Comparison of ENCODE assay signal across 9 mouse cellular contexts in genomic region chr4:97746106-97746900, GRCm38 (mm10). TPM values are rescaled to one million over a fixed set of nuclear protein-coding genes. Genes with fewer than 3 reads are reported as not detected.
DNase-seq lines count a peak whose midpoint lies in the region; ATAC-seq and TF ChIP-seq lines count a peak whose summit lies in the region.
"Had no signal": no experiment of that assay in that cellular context is flagged by ENCODE, and none has a peak within 500 bp of the region (broad histone marks: within the 10 kb centered on the region; RNA-seq: fewer than 3 reads in every experiment).

No protein-coding gene starts in this region.

- H3K9ac ChIP-seq in heart, embryonic 12.5 days: peak overlapping the region; percentile 71
- peak overlapping the region; percentile 64 for H3K9ac ChIP-seq in hindbrain, embryonic 11.5 days (ENCODE audit: low read depth, low read length)

- H3K27ac ChIP-seq in heart, embryonic 12.5 days (ENCODE audit: poor library complexity, severe bottlenecking): no peak overlapping the region
- H3K27ac ChIP-seq in bone marrow macrophage, adult 2 months (ENCODE audit: insufficient read depth, low read depth, low read length): no peak overlapping the region
- no peak overlapping the region for H3K27ac ChIP-seq in hindbrain, embryonic 11.5 days (ENCODE audit: low read depth, low read length)

- no peaks in the 10 kb centered on the region for H3K9me3 ChIP-seq in heart, embryonic 12.5 days (replicated peaks)
- no peaks in the 10 kb centered on the region for H3K9me3 ChIP-seq in hindbrain, embryonic 11.5 days (ENCODE audit: control insufficient read depth, low read length)

- ATAC-seq in heart, embryonic 12.5 days (ENCODE audit: insufficient number of reproducible peaks, low FRiP score): no peak
- peak; percentile 52 for ATAC-seq in hindbrain, embryonic 11.5 days (ENCODE audit: low FRiP score)
- peak; percentile 18; the same call in 1 of the 2 replicates for ATAC-seq in megakaryocyte-erythroid progenitor cell, adult 5-6 weeks (replicated peaks; ENCODE audit: low FRiP score, low TSS enrichment, poor library complexity, severe bottlenecking)

- H3K4me3 ChIP-seq in heart, embryonic 12.5 days: peak overlapping the region; percentile 46
- peak overlapping the region; percentile 48 for H3K4me3 ChIP-seq in bone marrow macrophage, adult 2 months (ENCODE audit: insufficient read depth, low read length)
- H3K4me3 ChIP-seq in hindbrain, embryonic 11.5 days (ENCODE audit: low read depth, low read length): peak overlapping the region; percentile 32

- TF ChIP-seq POLR2A in bone marrow macrophage, adult 2 months (IDR thresholded peaks at IDR 0.05; ENCODE audit: borderline replicate concordance, low read depth, low read length): no peak

- no peaks in the 10 kb centered on the region for H3K36me3 ChIP-seq in heart, embryonic 12.5 days
- no peaks in the 10 kb centered on the region for H3K36me3 ChIP-seq in hindbrain, embryonic 11.5 days (ENCODE audit: control insufficient read depth, insufficient read depth, low read length)
- H3K36me3 ChIP-seq: G1E had no signal

- 6% methylated on average over 19 of the region's 19 CpGs for WGBS in heart, embryonic 12.5 days
- WGBS in hindbrain, embryonic 11.5 days: 9% methylated on average over 19 of the region's 19 CpGs

- DNase-seq in heart, adult 8-10 months (ENCODE audit: low spot score): no peak
- no peak for DNase-seq in hindbrain, embryonic 11.5 days (ENCODE audit: low spot score)
- no peak for DNase-seq in cerebellum, adult 9-10 months
- DNase-seq in left cerebral cortex, adult 18-20 months (ENCODE audit: low spot score in 2 of 2): no peak
- DNase-seq in cerebellum, adult 18-20 months: no peak

- TF ChIP-seq CTCF in bone marrow macrophage, adult 2 months (IDR thresholded peaks at IDR 0.05; ENCODE audit: low read depth, low read length): no peak

- peaks cover 9% of the 10 kb centered on the region; the same call in 1 of the 2 replicates for H3K4me1 ChIP-seq in heart, embryonic 12.5 days (replicated peaks)
- H3K4me1 ChIP-seq in bone marrow macrophage, adult 2 months (ENCODE audit: control insufficient read depth, insufficient read depth, low read length): no peaks in the 10 kb centered on the region
- H3K4me1 ChIP-seq in hindbrain, embryonic 11.5 days (replicated peaks; ENCODE audit: control insufficient read depth, insufficient read depth, low read length): no peaks in the 10 kb centered on the region

- H3K27me3 ChIP-seq in heart, embryonic 12.5 days (replicated peaks): 0 out of 2 replicates have a peak, but pooled peaks cover 3% of the 10 kb centered on the region
- H3K27me3 ChIP-seq in hindbrain, embryonic 11.5 days (ENCODE audit: control insufficient read depth, insufficient read depth, low read length): no peaks in the 10 kb centered on the region; the same call in 1 of the 2 replicates

- peak overlapping the region; percentile 77 for H3K4me2 ChIP-seq in heart, embryonic 12.5 days
- peak overlapping the region; percentile 66 for H3K4me2 ChIP-seq in hindbrain, embryonic 11.5 days (replicated peaks; ENCODE audit: low read depth, low read length)

RNA-seq across cellular contexts. Expression of gene Nfia, which starts 26.2 kb away (rescaled TPM):
- 37.5 and 42.0 TPM in 2 replicates for polyA plus RNA-seq in heart, embryonic 12.5 days (2016; fragmentation: Nextera tagmentation; extraction: Ambion mirVana)
- total RNA-seq in heart, adult 8-10 months (2022): 100 to 1,000 TPM; 109 to 137 (median 121) TPM
- polyA plus RNA-seq in bone marrow macrophage, adult 2 months (2012; ENCODE audit: insufficient read depth, insufficient read length, missing spikeins): 7.8 and 8.1 TPM in 2 replicates
- polyA plus RNA-seq in hindbrain, embryonic 11.5 days (2014; fragmentation: Nextera tagmentation; extraction: Ambion mirVana): 29.8 and 45.6 TPM in 2 replicates
- total RNA-seq in megakaryocyte-erythroid progenitor cell, adult 5-6 weeks (2014; fragmentation: Nextera tagmentation): 136 and 212 TPM in 2 replicates
- total RNA-seq in megakaryocyte-erythroid progenitor cell, adult 5-6 weeks (2017): 16.7 and 33.0 TPM in 2 replicates
- 10 to 100 TPM; 54.8 to 59.7 TPM for total RNA-seq in left cerebral cortex, adult 18-20 months (2021)

RNA-seq across cellular contexts. Expression of gene E130114P18Rik, which starts 31.6 kb away (rescaled TPM):
- polyA plus RNA-seq in heart, embryonic 12.5 days (2016; fragmentation: Nextera tagmentation; extraction: Ambion mirVana): 0.50 and 0.74 TPM in 2 replicates
- under 1 TPM in 2 of 4 experiments, not detected in 2; 0.23 to 0.41 TPM for total RNA-seq in heart, adult 8-10 months (2022)
- not detected in 2 replicates for polyA plus RNA-seq in bone marrow macrophage, adult 2 months (2012; ENCODE audit: insufficient read depth, insufficient read length, missing spikeins)
- polyA plus RNA-seq in hindbrain, embryonic 11.5 days (2014; fragmentation: Nextera tagmentation; extraction: Ambion mirVana): 28.5 and 36.5 TPM in 2 replicates
- not detected in 2 replicates for total RNA-seq in megakaryocyte-erythroid progenitor cell, adult 5-6 weeks (2014; fragmentation: Nextera tagmentation)
- total RNA-seq in megakaryocyte-erythroid progenitor cell, adult 5-6 weeks (2017): not detected in 2 replicates
- 1 to 10 TPM; 6.1 to 7.4 TPM for total RNA-seq in left cerebral cortex, adult 18-20 months (2021)
- polyA plus RNA-seq: G1E had no signal

Comparison
In these comparisons a context has a peak if more than half of its experiments do, and no peak if none do; other contexts are left out.
1. RNA of gene E130114P18Rik, which starts 31.6 kb away (total RNA-seq): 6.1 to 7.4 TPM in left cerebral cortex, adult 18-20 months; 0.23 to 0.41 TPM in heart, adult 8-10 months and not detected in megakaryocyte-erythroid progenitor cell, adult 5-6 weeks; every median in the first group is over 4 times any median in the second.
2. Peak in every context shown above with its lines, with median percentiles within 50 percentile points of each other: H3K4me3 ChIP-seq.